Mouse (Mus musculus) gastrocnemius, adult 2 months (tissue): Measurements from ENCODE around the gene Spop. TPM values are rescaled to one million over a fixed set of nuclear protein-coding genes. Genes with fewer than 3 reads are reported as not detected.

ENCODE experiments used
- DNase-seq: peaks from one replicate; pipeline ENCODE4 v3.0.0; 2022
- H3K27ac ChIP-seq: fragments of 200-600 bp; 2 replicates; pipeline ENCODE4 v1.8.1; 2022; ENCODE audit warnings: mild to moderate bottlenecking
- H3K4me3 ChIP-seq: fragments of 200-600 bp; 2 replicates; pipeline ENCODE4 v1.8.1; 2022; ENCODE audit warnings: mild to moderate bottlenecking, moderate library complexity
- CTCF ChIP-seq: fragments of 200-600 bp; IDR thresholded peaks from 2 replicates; pipeline ENCODE4 v1.8.1; 2022; ENCODE audit warnings: antibody characterized with exemption, mild to moderate bottlenecking, moderate library complexity
- intact Hi-C: fragments of 180-260 bp; cut with DNase I; formaldehyde crosslinking; loops from one replicate; pipeline ENCODE4 v1.15.1; 2025
- total RNA-seq, 2 experiments: library from RNA; stranded (reverse); gene quantifications; 2 replicates each; pipeline ENCODE4 v1.2.3; 2021

Spop gene
- total RNA-seq, 2 experiments from 2014 or later, result 190 to 208 TPM

- intact Hi-C loops, result no loop called here
- TF ChIP-seq CTCF, result no peak
- Histone ChIP-seq H3K4me3 (no peak overlapping the region), H3K27ac (peak overlapping the region; percentile 41; the same call in 1 of the 2 replicates)
- no peak for DNase-seq
Observed at GRCm38 (mm10) chr11:95448346-95448745, 34.5 kb downstream of the Spop start.

- no peak for DNase-seq
- TF ChIP-seq CTCF, result no peak
- peak overlapping the region; percentile 39 for H3K4me3 ChIP-seq
- intact Hi-C loops, result no loop called here
- H3K27ac ChIP-seq, result peak overlapping the region; percentile 57
Observed at GRCm38 (mm10) chr11:95455331-95455730, 41.5 kb downstream of the Spop start.

GRCm38 (mm10) chr11:95460872-95461271, 47.0 kb downstream of the Spop start:
- Histone ChIP-seq H3K27ac (no peak overlapping the region), H3K4me3 (no peak overlapping the region)
- intact Hi-C loops, result no loop called here
- DNase-seq, result no peak
- no peak for TF ChIP-seq CTCF

GRCm38 (mm10) chr11:95462168-95462567, 48.3 kb downstream of the Spop start:
- no peak for TF ChIP-seq CTCF
- DNase-seq, result no peak
- intact Hi-C loops, result no loop called here
- no peak overlapping the region for H3K27ac ChIP-seq
- H3K4me3 ChIP-seq, result no peak overlapping the region

GRCm38 (mm10) chr11:95467731-95468130, 53.9 kb downstream of the Spop start:
- intact Hi-C loops, result no loop called here
- no peak overlapping the region for H3K4me3 ChIP-seq
- DNase-seq, result no peak
- TF ChIP-seq CTCF, result no peak
- H3K27ac ChIP-seq, result no peak overlapping the region

- DNase-seq, result peak; percentile 46
- intact Hi-C loops, result no loop called here
- no peak for TF ChIP-seq CTCF
- peak overlapping the region; percentile 79 for H3K27ac ChIP-seq
- no peak overlapping the region for H3K4me3 ChIP-seq
Observed at GRCm38 (mm10) chr11:95472942-95473341, 59.1 kb downstream of the Spop start.

- intact Hi-C loops, result no loop called here
- H3K4me3 ChIP-seq, result no peak overlapping the region
- TF ChIP-seq CTCF, result no peak
- H3K27ac ChIP-seq, result peak overlapping the region; percentile 79
- no peak for DNase-seq
Observed at GRCm38 (mm10) chr11:95473456-95473855, 59.6 kb downstream of the Spop start.

GRCm38 (mm10) chr11:95476323-95476722, 62.4 kb downstream of the Spop start:
- intact Hi-C loops, result loop anchor here (5.0 kb wide), 1 partner anchor 79 kb away; no protein-coding TSS in a partner anchor
- Histone ChIP-seq H3K4me3 (no peak overlapping the region), H3K27ac (peak overlapping the region; percentile 49; the same call in 1 of the 2 replicates)
- no peak for TF ChIP-seq CTCF
- peak; percentile 50 for DNase-seq

GRCm38 (mm10) chr11:95479458-95479857, 65.6 kb downstream of the Spop start:
- intact Hi-C loops, result loop anchor here (5.0 kb wide), 1 partner anchor 82 kb away; no protein-coding TSS in a partner anchor
- peak; percentile 38; the same call in 1 of the 2 replicates for TF ChIP-seq CTCF
- Histone ChIP-seq H3K4me3 (no peak overlapping the region), H3K27ac (no peak overlapping the region)
- DNase-seq, result no peak

GRCm38 (mm10) chr11:95480662-95481061, 66.8 kb downstream of the Spop start:
- Histone ChIP-seq H3K4me3 (no peak overlapping the region), H3K27ac (no peak overlapping the region)
- TF ChIP-seq CTCF, result no peak
- intact Hi-C loops, result no loop called here
- DNase-seq, result no peak

GRCm38 (mm10) chr11:95485634-95486033, 71.8 kb downstream of the Spop start:
- no peak for TF ChIP-seq CTCF
- Histone ChIP-seq H3K27ac (no peak overlapping the region), H3K4me3 (no peak overlapping the region)
- no peak for DNase-seq
- intact Hi-C loops, result no loop called here

- no peak for DNase-seq
- intact Hi-C loops, result no loop called here
- no peak for TF ChIP-seq CTCF
- Histone ChIP-seq H3K4me3 (no peak overlapping the region), H3K27ac (no peak overlapping the region)
Observed at GRCm38 (mm10) chr11:95487237-95487636, 73.4 kb downstream of the Spop start.

GRCm38 (mm10) chr11:95490104-95490503, 76.2 kb downstream of the Spop start:
- intact Hi-C loops, result no loop called here
- H3K27ac ChIP-seq, result no peak overlapping the region
- no peak for DNase-seq
- no peak for TF ChIP-seq CTCF
- H3K4me3 ChIP-seq, result no peak overlapping the region

GRCm38 (mm10) chr11:95492256-95492655, 78.4 kb downstream of the Spop start:
- TF ChIP-seq CTCF, result no peak

GRCm38 (mm10) chr11:95493010-95493409, 79.1 kb downstream of the Spop start:
- intact Hi-C loops, result no loop called here

More at GRCm38 (mm10) chr11:95492256-95492655, 78.4 kb downstream of the Spop start:
- no peak overlapping the region for H3K27ac ChIP-seq
- intact Hi-C loops, result no loop called here
- H3K4me3 ChIP-seq, result no peak overlapping the region
- DNase-seq, result no peak

More at GRCm38 (mm10) chr11:95493010-95493409, 79.1 kb downstream of the Spop start:
- no peak for TF ChIP-seq CTCF
- H3K27ac ChIP-seq, result no peak overlapping the region
- H3K4me3 ChIP-seq, result no peak overlapping the region
- no peak for DNase-seq
